Mouse (Mus musculus): ENCODE data around the gene Gstp2. TPM values are rescaled to one million over a fixed set of nuclear protein-coding genes. Genes with fewer than 3 reads are reported as not detected.
"Not testable (repeated sequence)": the region's sequence is repeated elsewhere in the genome, so short reads cannot be mapped to it uniquely, and the experiment has no call there.

Gene Gstp2
- polyA plus RNA-seq, 1 experiment from 2014 or later, result 8.0 TPM

DNA sequence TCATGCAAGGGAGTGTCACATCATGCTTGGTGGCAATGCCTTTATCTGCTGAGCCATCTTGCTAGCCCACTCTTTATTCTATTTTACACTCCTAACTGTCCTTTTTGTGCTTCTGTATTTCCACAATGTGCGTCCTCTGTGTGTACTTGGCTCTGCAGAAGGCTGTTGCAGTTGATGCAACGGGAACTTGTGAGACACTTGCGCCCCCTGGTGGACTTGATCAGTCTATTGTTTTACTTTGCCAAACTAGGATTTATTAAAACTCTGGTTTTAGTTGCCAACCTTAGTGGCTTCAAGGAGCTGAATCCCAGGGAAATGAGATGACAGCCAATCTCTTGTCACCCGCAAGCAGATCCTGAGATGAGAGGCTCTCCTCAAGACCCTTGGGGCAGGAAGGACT lies 2.0 kb upstream of the Gstp2 start:
- Histone ChIP-seq H3K9me3 (ENCODE audit: control insufficient read depth, low read length) (no peaks in the 10 kb centered on the region), H3K36me3 (ENCODE audit: control insufficient read depth, insufficient read depth, low read length) (no peaks in the 10 kb centered on the region), H3K4me1 (ENCODE audit: control insufficient read depth in 2 of 2, insufficient read depth in 2 of 2, low read length in 2 of 2) (peaks cover 0 to 5% of the 10 kb centered on the region in 2 experiments; a peak in 1 of 4 replicates), H3K9ac (ENCODE audit: low read length) (no peak overlapping the region), H3K4me3 (ENCODE audit: control insufficient read depth in 1 of 2, insufficient read depth in 1 of 2, low read depth in 1 of 2, low read length in 2 of 2) (no peak overlapping the region), H3K4me2 (ENCODE audit: low read length) (no peak overlapping the region), H3K27ac (replicated peaks in 1 of 2; ENCODE audit: control insufficient read depth in 1 of 2, insufficient read depth in 1 of 2, low read depth in 2 of 2, low read length in 2 of 2) (no peak overlapping the region), H3K27me3 (ENCODE audit: control insufficient read depth, insufficient read depth, low read length) (no peaks in the 10 kb centered on the region)
- ATAC-seq (ENCODE audit: insufficient number of reproducible peaks, insufficient read depth, low FRiP score, low read depth), result no peak
- WGBS, result 19% methylated on average over 4 of the region's 4 CpGs

DNA sequence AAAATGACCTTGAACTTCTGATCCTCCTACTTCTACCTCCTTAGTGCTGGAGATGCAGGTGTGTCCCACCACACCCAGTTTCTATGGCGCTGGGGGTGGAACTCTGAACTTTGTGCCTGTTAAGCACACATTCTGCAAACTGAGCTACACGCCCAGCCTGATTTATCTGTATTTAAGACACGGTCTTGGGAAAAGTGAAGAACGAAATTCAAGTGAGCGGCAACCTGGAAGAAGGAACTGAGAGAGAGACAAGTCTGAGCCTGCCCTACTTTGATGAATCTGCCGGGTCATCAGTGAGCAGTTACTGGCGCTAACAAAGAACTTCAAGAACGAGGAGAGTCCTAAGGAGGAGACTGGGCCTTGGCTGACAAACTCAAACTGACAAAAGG lies 1.0 kb upstream of the Gstp2 start:
- Histone ChIP-seq H3K9ac (ENCODE audit: low read length) (no peak overlapping the region), H3K4me2 (ENCODE audit: low read length) (no peak overlapping the region), H3K9me3 (ENCODE audit: control insufficient read depth, low read length) (no peaks in the 10 kb centered on the region), H3K27ac (replicated peaks in 1 of 2; ENCODE audit: control insufficient read depth in 1 of 2, insufficient read depth in 1 of 2, low read depth in 2 of 2, low read length in 2 of 2) (no peak overlapping the region), H3K4me1 (ENCODE audit: control insufficient read depth in 2 of 2, insufficient read depth in 2 of 2, low read length in 2 of 2) (peaks cover 0 to 5% of the 10 kb centered on the region in 2 experiments; a peak in 1 of 4 replicates), H3K27me3 (ENCODE audit: control insufficient read depth, insufficient read depth, low read length) (no peaks in the 10 kb centered on the region), H3K36me3 (ENCODE audit: control insufficient read depth, insufficient read depth, low read length) (no peaks in the 10 kb centered on the region), H3K4me3 (ENCODE audit: control insufficient read depth in 1 of 2, insufficient read depth in 1 of 2, low read depth in 1 of 2, low read length in 2 of 2) (no peak overlapping the region)
- no peak for ATAC-seq (ENCODE audit: insufficient number of reproducible peaks, insufficient read depth, low FRiP score, low read depth)
- WGBS, result 83% methylated on average over 8 of the region's 8 CpGs

DNA sequence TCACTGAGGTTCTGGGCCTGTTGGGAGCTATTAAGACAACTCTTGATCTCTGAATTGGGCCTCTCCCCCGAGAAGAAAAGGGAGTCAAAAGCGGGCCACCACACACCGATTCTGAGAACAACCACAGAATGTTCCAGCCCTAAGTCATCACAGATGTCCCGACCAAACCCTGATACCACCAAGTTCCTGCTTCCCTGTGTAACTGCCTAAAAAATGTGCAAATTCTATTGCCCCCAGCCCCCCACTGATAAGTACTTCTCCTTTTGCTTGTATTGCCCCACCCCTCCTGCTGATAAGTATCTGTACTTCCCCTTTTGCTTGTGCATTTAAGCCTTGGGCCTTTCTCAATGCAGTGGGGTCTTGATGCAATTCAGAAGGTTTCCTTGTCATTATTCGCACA lies 1.7 kb downstream of the Gstp2 start:
- H3K9me3 ChIP-seq (ENCODE audit: control insufficient read depth, low read length); H3K4me3 ChIP-seq (ENCODE audit: control insufficient read depth in 1 of 2, insufficient read depth in 1 of 2, low read depth in 1 of 2, low read length in 2 of 2); H3K27ac ChIP-seq (replicated peaks in 1 of 2; ENCODE audit: control insufficient read depth in 1 of 2, insufficient read depth in 1 of 2, low read depth in 2 of 2, low read length in 2 of 2); H3K4me1 ChIP-seq (ENCODE audit: control insufficient read depth in 2 of 2, insufficient read depth in 2 of 2, low read length in 2 of 2); H3K4me2 ChIP-seq (ENCODE audit: low read length); H3K36me3 ChIP-seq (ENCODE audit: control insufficient read depth, insufficient read depth, low read length); H3K27me3 ChIP-seq (ENCODE audit: control insufficient read depth, insufficient read depth, low read length); ATAC-seq (ENCODE audit: insufficient number of reproducible peaks, insufficient read depth, low FRiP score, low read depth); H3K9ac ChIP-seq (ENCODE audit: low read length): not testable (repeated sequence)
- WGBS, result 79% methylated on average over 5 of the region's 5 CpGs

DNA sequence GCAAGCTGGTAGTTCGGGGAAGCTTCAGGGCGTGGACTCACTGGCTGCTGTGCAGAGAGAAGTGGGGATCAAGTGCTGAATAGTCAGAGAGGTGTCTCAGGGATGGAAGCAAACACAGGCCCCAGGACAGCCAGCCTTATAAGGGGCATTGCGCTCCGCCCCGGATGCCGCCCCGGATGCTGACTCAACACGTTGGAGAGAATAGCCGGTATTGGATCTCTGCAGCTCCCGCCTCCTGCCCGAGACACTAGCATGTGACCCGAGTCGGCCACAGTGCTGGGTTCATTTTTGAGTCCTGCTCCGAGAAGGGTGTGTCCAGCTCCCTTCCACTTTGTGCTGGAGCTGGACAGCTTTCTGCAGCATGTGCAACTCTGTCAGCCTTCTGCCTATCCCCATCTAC lies 3.7 kb downstream of the Gstp2 start:
- 49% methylated on average over 14 of the region's 14 CpGs for WGBS
- 0 out of 2 replicates have a peak, but pooled peaks have one; percentile 4 for ATAC-seq (ENCODE audit: insufficient number of reproducible peaks, insufficient read depth, low FRiP score, low read depth)
- no peak overlapping the region for H3K4me3 ChIP-seq (ENCODE audit: control insufficient read depth in 1 of 2, insufficient read depth in 1 of 2, low read depth in 1 of 2, low read length in 2 of 2)
- no peak overlapping the region for H3K27ac ChIP-seq (replicated peaks in 1 of 2; ENCODE audit: control insufficient read depth in 1 of 2, insufficient read depth in 1 of 2, low read depth in 2 of 2, low read length in 2 of 2)
- no peaks in the 10 kb centered on the region for H3K9me3 ChIP-seq (ENCODE audit: control insufficient read depth, low read length)
- H3K4me2 ChIP-seq (ENCODE audit: low read length), result no peak overlapping the region
- H3K9ac ChIP-seq (ENCODE audit: low read length), result no peak overlapping the region
- H3K36me3 ChIP-seq (ENCODE audit: control insufficient read depth, insufficient read depth, low read length), result no peaks in the 10 kb centered on the region
- peaks cover 3 to 8% of the 10 kb centered on the region in 2 experiments for H3K4me1 ChIP-seq (ENCODE audit: control insufficient read depth in 2 of 2, insufficient read depth in 2 of 2, low read length in 2 of 2)
- no peaks in the 10 kb centered on the region for H3K27me3 ChIP-seq (ENCODE audit: control insufficient read depth, insufficient read depth, low read length)

DNA sequence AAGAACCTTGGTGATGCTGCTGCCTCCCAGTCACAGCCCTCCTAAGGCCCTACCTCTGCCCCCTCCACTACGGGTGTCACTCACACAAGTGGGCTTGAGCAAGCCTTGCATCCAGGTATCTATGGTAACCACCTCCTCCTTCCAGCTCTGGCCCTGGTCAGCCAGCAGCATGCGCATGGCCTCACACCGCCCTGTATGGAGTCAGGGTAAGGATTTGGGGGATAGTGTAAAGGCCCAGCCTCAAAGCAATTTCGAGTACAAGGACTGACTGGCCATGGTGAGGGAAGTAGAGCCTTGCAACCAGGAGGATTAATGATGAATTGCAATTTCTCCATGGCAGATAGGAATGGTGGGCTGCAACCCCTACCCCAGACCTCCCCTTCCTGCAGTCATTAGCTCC lies 4.3 kb downstream of the Gstp2 start:
- not testable (repeated sequence) for H3K27ac ChIP-seq (replicated peaks in 1 of 2; ENCODE audit: control insufficient read depth in 1 of 2, insufficient read depth in 1 of 2, low read depth in 2 of 2, low read length in 2 of 2); H3K4me2 ChIP-seq (ENCODE audit: low read length); H3K36me3 ChIP-seq (ENCODE audit: control insufficient read depth, insufficient read depth, low read length); H3K27me3 ChIP-seq (ENCODE audit: control insufficient read depth, insufficient read depth, low read length); ATAC-seq (ENCODE audit: insufficient number of reproducible peaks, insufficient read depth, low FRiP score, low read depth); H3K9me3 ChIP-seq (ENCODE audit: control insufficient read depth, low read length); H3K9ac ChIP-seq (ENCODE audit: low read length); H3K4me3 ChIP-seq (ENCODE audit: control insufficient read depth in 1 of 2, insufficient read depth in 1 of 2, low read depth in 1 of 2, low read length in 2 of 2)
- H3K4me1 ChIP-seq (ENCODE audit: control insufficient read depth in 2 of 2, insufficient read depth in 2 of 2, low read length in 2 of 2), result peaks cover 3 to 11% of the 10 kb centered on the region in 2 experiments
- WGBS, result 86% methylated on average over 3 of the region's 4 CpGs

DNA sequence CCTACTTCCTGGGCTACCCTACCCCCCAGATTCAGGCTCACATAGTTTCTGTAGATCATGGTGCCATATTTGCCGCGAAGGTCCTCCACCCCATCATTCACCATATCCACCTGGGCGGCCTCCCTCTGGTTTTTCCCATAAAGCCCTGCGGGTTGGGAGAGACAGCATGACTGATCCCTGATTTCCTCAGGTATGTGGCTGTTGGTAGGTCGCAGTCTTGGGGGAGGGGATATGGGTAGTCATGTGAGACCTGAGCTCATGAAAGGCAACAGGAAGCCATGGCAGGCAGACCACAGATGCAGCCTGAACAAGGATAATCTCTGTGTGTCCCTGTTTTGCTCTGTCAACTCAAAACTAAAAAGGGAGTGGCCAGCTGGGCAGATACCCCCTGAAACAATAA lies 4.9 kb downstream of the Gstp2 start:
- not testable (repeated sequence) for H3K9me3 ChIP-seq (ENCODE audit: control insufficient read depth, low read length); H3K36me3 ChIP-seq (ENCODE audit: control insufficient read depth, insufficient read depth, low read length); H3K27me3 ChIP-seq (ENCODE audit: control insufficient read depth, insufficient read depth, low read length); H3K9ac ChIP-seq (ENCODE audit: low read length); ATAC-seq (ENCODE audit: insufficient number of reproducible peaks, insufficient read depth, low FRiP score, low read depth); H3K4me1 ChIP-seq (ENCODE audit: control insufficient read depth in 2 of 2, insufficient read depth in 2 of 2, low read length in 2 of 2); H3K4me2 ChIP-seq (ENCODE audit: low read length); H3K4me3 ChIP-seq (ENCODE audit: control insufficient read depth in 1 of 2, insufficient read depth in 1 of 2, low read depth in 1 of 2, low read length in 2 of 2); H3K27ac ChIP-seq (replicated peaks in 1 of 2; ENCODE audit: control insufficient read depth in 1 of 2, insufficient read depth in 1 of 2, low read depth in 2 of 2, low read length in 2 of 2)
- 80% methylated on average over 5 of the region's 5 CpGs for WGBS

DNA sequence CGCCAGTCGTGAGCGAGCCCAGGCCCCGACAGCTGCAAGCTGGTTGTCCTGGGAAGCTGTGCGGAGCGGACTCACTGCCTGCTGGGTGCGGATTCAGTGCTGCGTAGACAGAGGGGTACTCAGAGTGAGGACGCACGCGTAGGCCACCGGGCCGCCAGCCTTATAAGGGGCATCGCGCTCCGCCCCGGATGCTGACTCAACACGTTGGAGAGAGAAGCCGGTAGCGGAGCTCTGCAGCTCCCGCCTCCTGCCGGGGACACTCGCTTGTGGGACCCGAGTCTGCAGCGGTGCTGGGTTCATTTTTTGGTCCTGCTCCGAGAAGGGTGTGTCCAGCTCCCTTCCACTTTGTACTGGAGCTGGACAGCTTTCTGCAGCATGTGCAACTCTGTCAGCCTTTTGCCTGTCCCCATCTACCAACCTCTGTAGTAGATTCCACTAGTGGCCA lies 8.0 kb downstream of the Gstp2 start, which contains the start of gene Gstp1:
TSS of gene Gstp1 (minus strand) at position 198 of the 445 bp plus-strand sequence.
- peak within 1 kb of the TSS; percentile 71 for H3K4me2 ChIP-seq (ENCODE audit: low read length)
- ATAC-seq (ENCODE audit: insufficient number of reproducible peaks, insufficient read depth, low FRiP score, low read depth), result peak; percentile 78
- H3K27ac ChIP-seq (replicated peaks in 1 of 2; ENCODE audit: control insufficient read depth in 1 of 2, insufficient read depth in 1 of 2, low read depth in 2 of 2, low read length in 2 of 2), result peak within 1 kb of the TSS; percentile 72 to 81
- no peaks in the 10 kb centered on the region for H3K9me3 ChIP-seq (ENCODE audit: control insufficient read depth, low read length)
- H3K36me3 ChIP-seq (ENCODE audit: control insufficient read depth, insufficient read depth, low read length), result peaks cover 5% of the 10 kb centered on the region; the same call in 1 of the 2 replicates
- no peaks in the 10 kb centered on the region for H3K27me3 ChIP-seq (ENCODE audit: control insufficient read depth, insufficient read depth, low read length)
- peak within 1 kb of the TSS; percentile 64 to 83 for H3K4me3 ChIP-seq (ENCODE audit: control insufficient read depth in 1 of 2, insufficient read depth in 1 of 2, low read depth in 1 of 2, low read length in 2 of 2)
- H3K9ac ChIP-seq (ENCODE audit: low read length), result peak within 1 kb of the TSS; percentile 81
- peaks cover 3 to 6% of the 10 kb centered on the region in 2 experiments for H3K4me1 ChIP-seq (ENCODE audit: control insufficient read depth in 2 of 2, insufficient read depth in 2 of 2, low read length in 2 of 2)
- under 1% methylated on average over 26 of the region's 26 CpGs for WGBS

DNA sequence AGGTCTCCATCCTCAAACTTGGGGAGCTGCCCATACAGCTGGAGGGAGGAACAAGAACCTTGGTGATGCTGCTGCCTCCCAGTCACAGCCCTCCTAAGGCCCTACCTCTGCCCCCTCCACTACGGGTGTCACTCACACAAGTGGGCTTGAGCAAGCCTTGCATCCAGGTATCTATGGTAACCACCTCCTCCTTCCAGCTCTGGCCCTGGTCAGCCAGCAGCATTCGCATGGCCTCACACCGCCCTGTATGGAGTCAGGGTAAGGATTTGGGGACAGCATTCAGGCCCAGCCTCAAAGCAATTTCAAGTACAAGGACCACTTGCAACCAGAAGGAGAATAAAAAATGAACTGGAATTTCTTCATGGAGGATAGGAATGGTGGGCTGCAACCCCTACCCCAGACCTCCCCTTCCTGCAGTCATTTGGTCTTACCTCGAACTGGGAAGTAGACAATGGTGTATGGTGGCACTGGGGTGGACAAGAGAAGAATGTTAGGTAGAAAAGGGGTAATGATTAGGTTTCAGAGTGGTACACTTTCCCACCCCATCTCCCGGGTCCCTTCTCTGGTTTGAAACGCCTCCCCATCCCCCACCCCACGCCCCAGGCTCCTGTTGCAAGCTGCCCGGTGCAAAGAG lies 8.6 kb downstream of the Gstp2 start:
- peak overlapping the region; percentile 64 to 83 for H3K4me3 ChIP-seq (ENCODE audit: control insufficient read depth in 1 of 2, insufficient read depth in 1 of 2, low read depth in 1 of 2, low read length in 2 of 2)
- not testable (repeated sequence) for H3K27me3 ChIP-seq (ENCODE audit: control insufficient read depth, insufficient read depth, low read length); H3K9me3 ChIP-seq (ENCODE audit: control insufficient read depth, low read length); ATAC-seq (ENCODE audit: insufficient number of reproducible peaks, insufficient read depth, low FRiP score, low read depth); H3K4me1 ChIP-seq (ENCODE audit: control insufficient read depth in 2 of 2, insufficient read depth in 2 of 2, low read length in 2 of 2); H3K36me3 ChIP-seq (ENCODE audit: control insufficient read depth, insufficient read depth, low read length)
- WGBS, result 29% methylated on average over 7 of the region's 8 CpGs
- H3K9ac ChIP-seq (ENCODE audit: low read length), result peak overlapping the region; percentile 81
- H3K4me2 ChIP-seq (ENCODE audit: low read length), result peak overlapping the region; percentile 71
- peak overlapping the region; percentile 70 to 72; a peak in 3 of 4 replicates for H3K27ac ChIP-seq (replicated peaks in 1 of 2; ENCODE audit: control insufficient read depth in 1 of 2, insufficient read depth in 1 of 2, low read depth in 2 of 2, low read length in 2 of 2)
